Mouse (Mus musculus): ENCODE measurements at regions not wholly inside any gene's neighbourhood (a gene's known extent, or its start where the extent isn't known, plus 50 kb on each side); places are given as distances from the start of the nearest gene placed in this dataset.

GRCm38 (mm10) chr11:110716369-110716768 lies 251.5 kb upstream of the Kcnj16 start:
- no peak for DNase-seq (ENCODE audit: low spot score)

GRCm38 (mm10) chr11:110722701-110723100 lies 245.1 kb upstream of the Kcnj16 start:
- DNase-seq (ENCODE audit: low spot score) = no peak

GRCm38 (mm10) chr11:110723971-110724370 lies 243.9 kb upstream of the Kcnj16 start:
- DNase-seq (ENCODE audit: low spot score) = no peak

GRCm38 (mm10) chr11:110727357-110727961 lies 240.4 kb upstream of the Kcnj16 start:
- DNase-seq (ENCODE audit: low spot score) = no peak

- DNase-seq (ENCODE audit: low spot score) = no peak
Measured at GRCm38 (mm10) chr11:110731510-110731909, 236.3 kb upstream of the Kcnj16 start.

GRCm38 (mm10) chr11:110774128-110774527 lies 193.7 kb upstream of the Kcnj16 start:
- DNase-seq (ENCODE audit: low spot score) = no peak

- DNase-seq (ENCODE audit: low spot score) = no peak
Measured at GRCm38 (mm10) chr11:110781492-110782276, 186.1 kb upstream of the Kcnj16 start.

GRCm38 (mm10) chr11:110789537-110789936 lies 178.3 kb upstream of the Kcnj16 start:
- peak; percentile 6 for DNase-seq (ENCODE audit: low spot score)

- no peak for DNase-seq (ENCODE audit: low spot score)
Measured at GRCm38 (mm10) chr11:110799887-110800578, 167.8 kb upstream of the Kcnj16 start.

- no peak for DNase-seq (ENCODE audit: low spot score)
Measured at GRCm38 (mm10) chr11:110802013-110802412, 165.8 kb upstream of the Kcnj16 start.

- no peak for DNase-seq (ENCODE audit: low spot score)
Measured at GRCm38 (mm10) chr11:110804079-110804478, 163.8 kb upstream of the Kcnj16 start.

- no peak for DNase-seq (ENCODE audit: low spot score)
Measured at GRCm38 (mm10) chr11:110813137-110813536, 154.7 kb upstream of the Kcnj16 start.

- DNase-seq (ENCODE audit: low spot score) = no peak
Measured at GRCm38 (mm10) chr11:110814732-110815131, 153.1 kb upstream of the Kcnj16 start.

GRCm38 (mm10) chr11:110815206-110815605 lies 152.6 kb upstream of the Kcnj16 start:
- no peak for DNase-seq (ENCODE audit: low spot score)

GRCm38 (mm10) chr11:110828584-110828983 lies 139.2 kb upstream of the Kcnj16 start:
- no peak for DNase-seq (ENCODE audit: low spot score)

- no peak for DNase-seq (ENCODE audit: low spot score)
Measured at GRCm38 (mm10) chr11:110836688-110837087, 131.1 kb upstream of the Kcnj16 start.

- DNase-seq (ENCODE audit: low spot score) = no peak
Measured at GRCm38 (mm10) chr11:110839316-110839715, 128.5 kb upstream of the Kcnj16 start.

- DNase-seq (ENCODE audit: low spot score) = no peak
Measured at GRCm38 (mm10) chr11:110868319-110868718, 99.5 kb upstream of the Kcnj16 start.

GRCm38 (mm10) chr11:110870133-110870532 lies 97.7 kb upstream of the Kcnj16 start:
- DNase-seq (ENCODE audit: low spot score) = no peak

- no peak for DNase-seq (ENCODE audit: low spot score)
Measured at GRCm38 (mm10) chr11:110874626-110875025, 93.2 kb upstream of the Kcnj16 start.

- DNase-seq (ENCODE audit: low spot score) = no peak
Measured at GRCm38 (mm10) chr11:110880971-110881370, 86.9 kb upstream of the Kcnj16 start.

GRCm38 (mm10) chr11:110889354-110890151 lies 78.3 kb upstream of the Kcnj16 start:
- no peak for DNase-seq (ENCODE audit: low spot score)
